Mouse (Mus musculus) spleen, adult 12 weeks (tissue): ENCODE measurements around the gene Hbb-bt.
"Not testable (repeated sequence)": the region's sequence is repeated elsewhere in the genome, so short reads cannot be mapped to it uniquely, and the experiment has no call there.

Experiments
- DNase-seq: peaks from one replicate; pipeline ENCODE4 v3.0.0; 2022; ENCODE audit warnings: low spot score

Hbb-bt gene

GRCm38 (mm10) chr7:103813766-103814165 is at the start of gene Hbb-bt:
Gene Hbb-bt (minus strand): TSS chr7:103813996.
- peak; percentile 13 for DNase-seq

GRCm38 (mm10) chr7:103861531-103861930 is 47.7 kb upstream of the Hbb-bt start:
- no peak for DNase-seq

- no peak for DNase-seq
These were observed 47.1 kb upstream of the Hbb-bt start for GRCm38 (mm10) chr7:103860855-103861254.

- no peak for DNase-seq
These were observed 45.3 kb upstream of the Hbb-bt start for GRCm38 (mm10) chr7:103859076-103859475.

- DNase-seq = no peak
These were observed 40.9 kb upstream of the Hbb-bt start for GRCm38 (mm10) chr7:103854669-103855068.

- DNase-seq = no peak
These were observed 39.3 kb upstream of the Hbb-bt start, which contains the start of gene Hbb-y for GRCm38 (mm10) chr7:103853090-103853489. Gene Hbb-y (minus strand): TSS chr7:103853216.

- no peak for DNase-seq
These were observed 30.9 kb upstream of the Hbb-bt start for GRCm38 (mm10) chr7:103844525-103845325.

- DNase-seq = no peak
These were observed 29.2 kb upstream of the Hbb-bt start, which contains the start of gene Hbb-bh1 for GRCm38 (mm10) chr7:103843034-103843433. Gene Hbb-bh1 (minus strand): TSS chr7:103843164.

GRCm38 (mm10) chr7:103840268-103840667 is 26.5 kb upstream of the Hbb-bt start, which contains the start of gene Hbb-bh2:
Gene Hbb-bh2 (minus strand): TSS chr7:103840520.
- no peak for DNase-seq

GRCm38 (mm10) chr7:103827808-103828207 is 14.0 kb upstream of the Hbb-bt start, which contains the start of gene Hbb-bs:
Gene Hbb-bs (minus strand): TSS chr7:103828096.
- DNase-seq = peak; percentile 68

- DNase-seq = not testable (repeated sequence)
These were observed 13.3 kb upstream of the Hbb-bt start for GRCm38 (mm10) chr7:103827139-103827538.

GRCm38 (mm10) chr7:103826255-103826887 is 12.6 kb upstream of the Hbb-bt start:
- no peak for DNase-seq

GRCm38 (mm10) chr7:103825536-103826254 is 11.9 kb upstream of the Hbb-bt start:
- DNase-seq = no peak

GRCm38 (mm10) chr7:103824597-103824996 is 10.8 kb upstream of the Hbb-bt start:
- DNase-seq = no peak

- not testable (repeated sequence) for DNase-seq
These were observed 1.3 kb upstream of the Hbb-bt start for GRCm38 (mm10) chr7:103815085-103815484.

- not testable (repeated sequence) for DNase-seq
These were observed 644 bp downstream of the Hbb-bt start for GRCm38 (mm10) chr7:103813152-103813551.

- no peak for DNase-seq
These were observed 1.6 kb downstream of the Hbb-bt start for GRCm38 (mm10) chr7:103812174-103812573.

- no peak for DNase-seq
These were observed 2.5 kb downstream of the Hbb-bt start for GRCm38 (mm10) chr7:103811223-103811845.

GRCm38 (mm10) chr7:103810746-103811145 is 3.0 kb downstream of the Hbb-bt start:
- DNase-seq = no peak

GRCm38 (mm10) chr7:103810296-103810695 is 3.5 kb downstream of the Hbb-bt start:
- DNase-seq = no peak

- no peak for DNase-seq
These were observed 4.0 kb downstream of the Hbb-bt start for GRCm38 (mm10) chr7:103809801-103810155.
